Mouse (Mus musculus): ENCODE measurements around the gene Tmem63a.
A peak's percentile ranks its signal among the peaks of the same experiment; 100 is the strongest.
"Not testable (repeated sequence)": the region's sequence is repeated elsewhere in the genome, so short reads cannot be mapped to it uniquely, and the experiment has no call there.

The Tmem63a gene

DNA sequence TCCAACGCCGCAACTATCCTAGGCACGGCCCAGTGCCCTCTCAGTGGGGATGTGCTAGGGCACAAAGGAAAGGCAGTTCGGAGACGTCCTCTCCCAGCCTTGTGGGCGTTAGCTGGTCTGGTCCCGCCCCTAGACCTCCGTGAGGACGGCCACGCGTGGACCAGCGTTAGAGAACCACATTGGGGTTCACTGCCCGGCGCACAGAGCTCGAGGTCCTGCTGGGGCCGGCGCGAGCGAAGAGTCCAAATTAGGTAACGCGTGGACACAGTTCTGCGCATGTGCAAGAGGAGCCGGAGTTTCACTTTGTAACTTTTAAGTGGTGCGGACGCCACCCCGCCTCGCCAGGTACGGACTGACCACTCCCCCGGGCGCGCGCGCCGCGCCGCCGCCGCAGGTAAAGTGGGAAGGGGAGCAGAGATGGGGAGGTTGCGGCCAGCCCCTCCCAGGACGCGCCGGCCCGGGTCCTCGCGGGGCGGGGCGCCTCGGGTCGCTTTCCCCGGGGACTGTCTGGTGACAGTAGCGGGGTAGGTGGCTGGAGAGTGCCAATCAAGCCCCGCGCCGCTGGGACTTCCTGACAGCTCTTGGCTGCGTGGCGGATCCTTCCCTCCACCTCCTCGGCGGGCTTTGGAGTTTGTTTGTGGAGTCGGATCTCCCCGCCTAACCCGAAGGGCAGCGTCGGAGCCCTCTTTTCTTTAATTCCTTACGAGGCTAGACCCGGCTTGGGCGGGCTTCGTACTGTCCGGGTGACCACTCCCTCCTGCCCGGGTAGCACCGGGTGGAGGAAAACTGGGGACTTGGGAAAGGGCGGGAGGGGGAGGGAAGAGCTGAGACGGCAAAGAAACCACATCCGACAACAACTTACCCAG lies at the start of gene Tmem63a:
TSS of gene Tmem63a (plus strand) at position 179 of the 866 bp plus-strand sequence.
- DNase-seq (ENCODE audit: low spot score) = peak; percentile 71

GRCm38 (mm10) chr1:180892808-180893207 lies 49.3 kb upstream of the Tmem63a start, which contains the start of gene Lefty2:
Gene Lefty2 (plus strand): TSS chr1:180893108.
- DNase-seq (ENCODE audit: low spot score) = no peak

DNA sequence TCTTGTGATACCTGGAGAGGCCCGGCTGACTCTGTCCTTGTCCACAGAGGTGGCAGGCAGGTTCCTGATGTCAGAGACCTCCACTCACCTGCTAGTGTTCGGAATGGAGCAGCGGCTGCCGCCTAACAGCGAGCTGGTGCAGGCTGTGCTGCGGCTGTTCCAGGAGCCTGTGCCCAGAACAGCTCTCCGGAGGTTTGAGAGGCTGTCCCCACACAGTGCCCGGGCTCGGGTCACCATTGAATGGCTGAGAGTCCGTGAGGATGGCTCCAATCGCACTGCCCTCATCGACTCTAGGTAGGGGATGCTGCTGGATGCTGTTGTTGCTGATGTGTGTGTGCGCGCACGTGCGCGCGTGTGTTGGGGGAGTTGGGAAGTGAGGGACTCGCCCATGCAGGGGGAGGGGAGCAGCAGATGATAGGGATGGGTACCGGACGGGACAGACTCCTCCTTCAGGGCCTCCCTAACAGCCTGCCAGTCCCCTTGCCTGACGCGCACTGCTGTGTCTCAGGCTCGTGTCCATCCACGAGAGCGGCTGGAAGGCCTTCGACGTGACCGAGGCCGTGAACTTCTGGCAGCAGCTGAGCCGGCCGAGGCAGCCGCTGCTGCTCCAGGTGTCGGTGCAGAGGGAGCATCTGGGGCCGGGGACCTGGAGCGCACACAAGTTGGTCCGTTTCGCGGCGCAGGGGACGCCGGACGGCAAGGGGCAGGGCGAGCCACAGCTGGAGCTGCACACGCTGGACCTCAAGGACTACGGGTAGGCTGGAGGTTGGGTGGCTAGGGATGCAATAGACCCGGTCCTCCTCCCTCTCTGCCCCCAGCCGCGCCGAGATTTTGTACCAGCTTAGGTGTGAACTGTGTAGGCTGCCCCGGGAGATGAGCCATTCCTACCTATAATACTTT lies 47.8 kb upstream of the Tmem63a start:
- not testable (repeated sequence) for DNase-seq (ENCODE audit: low spot score)

GRCm38 (mm10) chr1:180901107-180901506 lies 41.0 kb upstream of the Tmem63a start:
- DNase-seq (ENCODE audit: low spot score) = peak; percentile 79

DNA sequence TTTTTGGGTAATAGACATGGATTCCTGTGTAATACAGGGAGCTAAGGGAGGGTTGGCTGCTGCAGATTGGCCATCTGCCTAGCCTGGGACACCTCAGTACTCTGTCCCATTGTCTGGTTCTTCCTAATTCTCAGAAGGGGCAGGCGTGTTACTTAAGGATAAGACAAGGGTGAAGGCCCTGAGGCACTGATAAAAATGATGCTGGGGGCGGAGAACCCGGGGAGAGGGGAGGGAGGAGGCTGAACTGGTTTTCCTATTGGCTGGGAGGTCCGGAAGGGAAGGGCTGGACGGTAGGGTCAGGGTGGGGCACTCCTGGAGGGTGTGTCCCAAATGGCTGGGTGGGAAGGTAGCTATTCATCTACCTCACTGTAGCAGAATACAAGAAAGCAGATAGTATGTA lies 39.2 kb upstream of the Tmem63a start:
- no peak for DNase-seq (ENCODE audit: low spot score)

DNA sequence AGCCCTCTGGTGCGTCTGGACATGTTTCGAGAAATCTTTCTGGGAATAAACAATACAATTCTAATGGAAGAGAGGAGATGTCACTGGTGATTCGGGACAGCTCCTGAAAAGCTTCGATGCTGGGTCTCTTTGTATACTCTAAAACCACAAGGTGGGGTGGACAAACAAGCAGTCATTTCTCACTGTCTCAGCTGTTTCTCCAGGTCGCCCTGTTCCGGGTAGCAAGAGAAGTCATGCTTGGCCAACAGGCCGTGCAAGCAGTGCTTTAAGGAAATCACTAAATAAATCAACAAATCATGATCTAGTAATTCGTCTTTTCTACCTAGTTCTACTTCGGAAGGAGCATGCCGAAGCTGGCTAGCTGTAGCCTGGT lies 38.5 kb upstream of the Tmem63a start:
- no peak for DNase-seq (ENCODE audit: low spot score)

DNA sequence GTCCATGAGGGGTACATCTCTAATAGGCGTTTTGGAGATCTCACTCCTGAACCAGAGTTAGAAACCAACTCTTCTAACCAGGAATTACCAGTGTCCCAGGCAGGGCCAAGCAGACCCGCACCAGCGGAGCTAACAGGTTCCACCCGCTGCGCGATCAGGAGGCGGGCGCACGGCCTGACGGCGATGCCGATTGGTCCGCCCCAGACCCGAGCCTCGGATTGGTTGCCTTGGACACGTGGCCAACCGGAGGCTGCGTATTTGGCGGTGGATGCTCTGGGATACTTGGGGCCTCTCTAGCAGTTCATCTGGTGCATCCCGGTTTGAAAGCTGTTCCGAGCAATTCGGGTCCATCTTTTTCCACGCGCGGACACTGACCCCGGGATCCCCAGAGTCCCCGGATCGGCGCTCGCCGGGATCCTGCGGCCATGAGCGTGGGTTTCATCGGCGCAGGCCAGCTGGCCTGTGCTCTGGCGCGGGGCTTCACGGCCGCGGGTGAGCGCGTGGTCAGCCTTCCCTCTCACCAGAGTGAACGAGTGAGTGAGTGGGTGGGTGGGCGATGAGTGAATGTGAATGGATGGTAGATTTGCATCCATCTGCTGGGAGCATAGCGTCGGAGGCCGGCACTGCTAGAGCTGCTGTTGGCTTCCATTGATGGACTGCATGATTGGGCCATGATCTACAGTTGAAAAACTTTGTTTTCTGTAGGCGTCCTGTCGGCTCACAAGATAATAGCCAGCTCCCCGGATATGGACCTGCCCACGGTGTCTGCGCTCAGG lies 37.9 kb upstream of the Tmem63a start, which contains the start of gene Pycr2:
TSS of gene Pycr2 (plus strand) at position 255 of the 776 bp plus-strand sequence.
- peak; percentile 96 for DNase-seq (ENCODE audit: low spot score)

DNA sequence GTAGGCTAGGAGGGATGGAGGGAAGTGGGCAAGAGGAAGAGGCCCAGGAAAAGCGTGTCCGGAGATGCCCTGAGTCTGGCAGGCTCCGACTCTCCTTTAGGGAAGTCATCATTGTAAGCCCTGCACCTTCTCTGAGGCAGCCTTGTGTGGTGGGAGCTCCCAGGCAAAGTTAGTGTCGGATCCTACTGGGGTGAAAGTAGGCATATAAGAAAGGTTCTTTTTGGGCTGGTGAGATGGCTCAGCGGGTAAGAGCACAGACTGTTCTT lies 37.4 kb upstream of the Tmem63a start:
- no peak for DNase-seq (ENCODE audit: low spot score)

DNA sequence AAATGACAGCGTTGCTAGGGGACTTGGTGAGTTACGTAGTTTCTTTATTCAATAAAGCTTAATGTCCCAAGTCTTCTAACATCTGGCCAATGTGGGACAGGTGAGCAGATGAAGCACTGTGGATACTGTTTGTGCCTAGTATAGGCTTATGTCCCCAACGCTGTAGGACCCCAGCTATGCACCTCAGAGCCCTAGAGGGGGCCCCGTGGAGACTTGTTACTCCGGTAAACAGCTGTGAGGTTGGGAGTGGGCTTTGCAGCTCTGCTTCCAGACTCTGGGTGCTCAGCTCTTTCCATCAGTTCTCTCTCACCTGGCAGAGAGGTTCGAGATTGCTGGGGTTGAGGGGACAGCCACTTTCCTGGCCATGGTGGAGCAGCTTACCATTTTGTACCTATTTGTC lies 36.8 kb upstream of the Tmem63a start:
- DNase-seq (ENCODE audit: low spot score) = no peak

DNA sequence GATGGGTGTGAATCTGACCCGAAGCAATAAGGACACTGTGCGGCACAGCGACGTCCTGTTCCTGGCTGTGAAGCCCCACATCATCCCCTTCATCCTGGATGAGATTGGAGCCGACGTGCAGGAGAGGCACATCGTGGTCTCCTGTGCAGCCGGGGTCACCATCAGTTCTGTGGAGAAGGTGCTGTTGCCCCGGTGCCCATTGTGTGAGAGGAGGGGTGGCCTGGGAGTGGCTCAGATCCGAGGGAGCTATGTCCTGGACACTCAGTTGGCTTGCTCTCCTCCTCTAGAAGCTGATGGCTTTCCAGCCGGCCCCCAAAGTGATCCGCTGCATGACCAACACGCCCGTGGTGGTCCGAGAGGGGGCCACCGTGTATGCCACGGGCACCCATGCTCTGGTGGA lies 36.3 kb upstream of the Tmem63a start:
- DNase-seq (ENCODE audit: low spot score) = no peak

GRCm38 (mm10) chr1:180906461-180907147 lies 35.5 kb upstream of the Tmem63a start:
- DNase-seq (ENCODE audit: low spot score) = no peak

DNA sequence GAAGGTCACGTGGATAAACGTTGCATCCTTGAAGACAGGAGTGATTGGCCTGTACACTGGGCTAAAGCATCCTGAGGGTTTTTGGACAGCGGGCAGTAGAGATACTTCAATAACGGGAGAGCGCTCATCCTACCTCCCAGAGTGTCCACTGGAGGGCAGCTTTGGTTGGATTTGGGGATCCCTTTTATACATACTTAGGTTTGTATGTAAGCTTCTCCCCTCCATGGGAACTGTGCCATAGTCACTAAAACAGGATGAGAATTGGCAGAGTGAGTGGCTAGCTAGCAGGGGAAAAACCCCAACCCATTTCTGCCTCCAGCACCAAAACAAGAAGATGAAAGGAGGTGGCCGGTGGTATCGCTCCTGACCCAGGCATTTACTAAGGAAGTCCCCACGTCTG lies 31.0 kb upstream of the Tmem63a start:
- DNase-seq (ENCODE audit: low spot score) = peak; percentile 39

DNA sequence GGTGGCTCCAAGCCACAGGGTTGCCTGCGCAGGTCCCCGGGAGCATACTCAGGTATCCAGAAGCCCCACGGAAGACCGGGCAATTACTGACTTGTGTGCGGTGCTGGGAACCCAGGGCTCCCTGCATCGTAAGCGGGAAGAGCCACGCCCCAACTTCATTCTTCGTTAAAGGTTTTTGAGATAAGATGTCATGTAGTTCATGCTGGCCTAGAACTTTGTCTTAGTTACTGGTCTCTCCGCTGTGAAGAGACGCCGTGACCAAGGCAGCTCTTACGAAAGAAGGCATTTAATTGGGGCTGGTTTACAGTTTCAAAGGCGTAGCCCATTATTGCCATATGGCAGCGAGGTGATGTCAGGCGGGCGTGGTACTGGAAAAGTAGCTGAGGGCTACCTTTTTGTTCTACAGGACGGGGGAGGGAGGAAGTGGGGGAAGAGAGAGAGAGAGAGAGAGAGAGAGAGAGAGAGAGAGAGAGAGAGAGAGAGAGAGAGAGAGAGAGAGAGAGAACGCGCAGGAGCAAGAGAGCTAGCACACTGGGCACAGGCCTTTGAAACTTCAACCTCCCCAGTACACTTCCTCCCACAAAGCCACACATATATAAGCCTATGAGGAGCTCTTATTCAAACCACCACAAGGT lies 30.4 kb upstream of the Tmem63a start:
- DNase-seq (ENCODE audit: low spot score) = no peak

DNA sequence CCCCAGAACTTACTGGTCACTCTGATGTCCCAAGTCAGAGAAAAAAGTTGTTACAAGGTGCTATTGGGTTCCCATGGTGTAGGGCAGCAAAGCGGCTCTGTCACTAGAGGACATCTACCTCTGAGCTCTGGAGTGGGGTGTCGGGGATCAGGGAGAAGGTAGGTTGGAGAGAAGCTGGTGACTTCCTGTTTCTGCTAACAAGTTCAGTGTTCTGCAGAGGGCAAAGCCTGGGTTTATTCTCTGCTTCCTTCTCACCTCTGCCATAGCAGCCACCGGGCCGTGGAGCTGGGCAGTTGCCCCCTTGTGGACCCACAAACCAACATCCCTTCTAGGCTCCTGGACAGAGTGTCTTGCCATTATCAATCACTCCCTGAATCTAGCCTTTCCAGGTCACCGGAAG lies 29.4 kb upstream of the Tmem63a start:
- no peak for DNase-seq (ENCODE audit: low spot score)

DNA sequence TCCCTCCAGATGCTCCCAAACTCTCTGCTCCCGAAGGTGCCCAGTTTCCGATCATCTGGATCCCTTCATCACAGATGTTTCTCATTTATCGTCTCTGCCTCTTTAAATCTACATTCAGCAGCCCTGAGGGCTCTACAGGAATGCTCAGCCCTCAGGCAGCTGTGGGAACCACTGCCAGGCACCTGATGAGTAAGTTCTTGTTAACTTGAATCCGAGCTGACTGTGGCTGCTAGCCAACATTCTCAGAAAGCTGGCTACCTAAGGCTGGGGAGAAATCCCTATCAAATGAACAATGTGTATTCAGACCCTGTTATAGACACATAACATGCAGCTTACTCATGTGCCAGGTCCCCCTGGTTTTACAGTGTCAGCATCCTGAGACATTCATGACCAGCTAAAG lies 28.3 kb upstream of the Tmem63a start:
- DNase-seq (ENCODE audit: low spot score) = no peak

- DNase-seq (ENCODE audit: low spot score) = no peak
These were observed 25.7 kb upstream of the Tmem63a start for GRCm38 (mm10) chr1:180916425-180916824.

DNA sequence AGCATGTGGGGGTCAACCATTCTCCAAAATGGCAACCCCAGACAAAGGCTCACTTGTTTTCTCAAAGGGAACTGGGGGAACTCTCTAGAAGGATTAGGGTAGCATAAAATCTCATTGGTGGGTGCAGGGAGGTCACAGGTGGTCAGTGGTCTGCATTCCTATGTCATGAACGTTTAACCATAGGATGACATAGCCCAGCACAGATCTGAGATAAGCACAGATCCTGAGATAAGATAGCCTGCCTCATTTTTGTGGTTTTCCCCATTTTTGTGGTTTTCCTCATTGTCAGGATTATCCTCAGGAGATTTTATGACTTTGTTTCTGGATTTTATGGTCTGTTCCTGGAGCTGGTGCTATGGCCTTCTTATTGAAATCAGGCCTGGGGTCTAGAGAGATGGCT lies 25.1 kb upstream of the Tmem63a start:
- no peak for DNase-seq (ENCODE audit: low spot score)

GRCm38 (mm10) chr1:180919686-180920085 lies 22.5 kb upstream of the Tmem63a start:
- DNase-seq (ENCODE audit: low spot score) = peak; percentile 55

DNA sequence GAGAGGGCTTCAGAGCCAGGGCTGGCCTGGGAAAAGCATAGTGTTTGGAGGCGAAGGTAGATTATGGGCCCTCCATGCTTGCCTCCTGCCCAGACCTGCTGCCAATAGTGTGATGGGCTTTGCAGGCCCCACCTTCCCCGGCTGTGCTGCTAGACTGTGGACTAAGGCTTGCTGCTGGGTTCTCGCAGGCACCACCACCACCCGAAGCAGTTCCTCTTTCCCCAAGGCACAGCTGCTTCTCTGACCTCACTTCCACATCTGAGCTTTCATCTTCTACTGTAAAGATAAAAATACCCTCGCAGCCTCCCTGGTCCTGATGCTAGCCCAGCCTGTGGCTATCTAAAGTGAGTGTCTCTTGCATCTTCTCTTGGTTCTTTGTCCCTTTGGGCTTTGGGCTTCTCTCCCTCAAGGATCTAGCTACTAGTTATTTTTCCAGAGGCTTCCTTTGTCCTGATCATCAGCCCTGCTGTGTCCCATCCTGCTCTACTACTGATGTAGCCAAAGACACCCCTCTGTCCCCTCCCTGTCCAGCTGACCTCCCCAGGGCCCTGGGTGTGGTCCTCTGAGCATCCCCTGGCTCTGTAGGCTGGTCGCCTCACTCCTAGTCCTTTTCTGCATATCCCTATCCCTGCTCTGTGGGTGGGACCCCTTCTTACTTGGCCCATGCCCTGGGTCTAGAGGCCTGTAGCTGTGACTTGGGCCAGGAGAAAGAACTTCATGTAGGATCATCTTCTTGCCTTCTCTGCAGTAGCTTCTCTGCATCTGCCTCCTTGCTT lies 19.7 kb upstream of the Tmem63a start:
- DNase-seq (ENCODE audit: low spot score) = no peak

- DNase-seq (ENCODE audit: low spot score) = no peak
These were observed 17.4 kb upstream of the Tmem63a start for GRCm38 (mm10) chr1:180924737-180925136.
